Mouse (Mus musculus) ovary, postnatal 36 days (tissue): Measurements from ENCODE around the gene Sco2.

Experiments
- DNase-seq: peaks from one replicate; pipeline ENCODE4 v3.0.0; 2022; ENCODE audit warnings: low spot score, mixed read lengths

Gene Sco2

GRCm38 (mm10) chr15:89373027-89373761 lies 452 bp downstream of the Sco2 start:
- peak; percentile 83 for DNase-seq

- DNase-seq, result no peak
Measured at GRCm38 (mm10) chr15:89372536-89372935, 1.1 kb downstream of the Sco2 start.

GRCm38 (mm10) chr15:89372068-89372467 lies 1.6 kb downstream of the Sco2 start:
- DNase-seq, result no peak

- no peak for DNase-seq
Measured at GRCm38 (mm10) chr15:89365141-89365551, 8.5 kb downstream of the Sco2 start.

- DNase-seq, result no peak
Measured at GRCm38 (mm10) chr15:89363051-89363450, 10.6 kb downstream of the Sco2 start.

GRCm38 (mm10) chr15:89358784-89359183 lies 14.9 kb downstream of the Sco2 start:
- no peak for DNase-seq

GRCm38 (mm10) chr15:89356372-89356771 lies 17.3 kb downstream of the Sco2 start:
- peak; percentile 69 for DNase-seq

GRCm38 (mm10) chr15:89355241-89356187 lies 18.1 kb downstream of the Sco2 start, which contains the start of the genes Lmf2 and Ncaph2:
Gene Lmf2, minus strand, starts transcription at chr15:89355659.
Gene Ncaph2, plus strand, starts transcription at chr15:89355719.
- peak; percentile 93 for DNase-seq

GRCm38 (mm10) chr15:89354455-89354854 lies 19.2 kb downstream of the Sco2 start:
- DNase-seq, result no peak

GRCm38 (mm10) chr15:89353837-89354236 lies 19.8 kb downstream of the Sco2 start:
- DNase-seq, result no peak

- no peak for DNase-seq
Measured at GRCm38 (mm10) chr15:89352795-89353194, 20.9 kb downstream of the Sco2 start.

GRCm38 (mm10) chr15:89352054-89352453 lies 21.6 kb downstream of the Sco2 start:
- DNase-seq, result no peak

GRCm38 (mm10) chr15:89351302-89351701 lies 22.3 kb downstream of the Sco2 start:
- DNase-seq, result no peak

- DNase-seq, result no peak
Measured at GRCm38 (mm10) chr15:89350447-89350846, 23.2 kb downstream of the Sco2 start.

GRCm38 (mm10) chr15:89343325-89343724 lies 30.3 kb downstream of the Sco2 start:
- no peak for DNase-seq

- DNase-seq, result no peak
Measured at GRCm38 (mm10) chr15:89341678-89342077, 32.0 kb downstream of the Sco2 start.

GRCm38 (mm10) chr15:89340136-89340535 lies 33.5 kb downstream of the Sco2 start:
- no peak for DNase-seq

- DNase-seq, result no peak
Measured at GRCm38 (mm10) chr15:89339696-89340095, 34.0 kb downstream of the Sco2 start.

- DNase-seq, result no peak
Measured at GRCm38 (mm10) chr15:89336422-89336821, 37.2 kb downstream of the Sco2 start.

GRCm38 (mm10) chr15:89334774-89335537 lies 38.7 kb downstream of the Sco2 start:
- DNase-seq, result no peak

GRCm38 (mm10) chr15:89334271-89334670 lies 39.4 kb downstream of the Sco2 start, which contains the start of gene Miox:
Gene Miox, plus strand, starts transcription at chr15:89334398.
- no peak for DNase-seq

- DNase-seq, result no peak
Measured at GRCm38 (mm10) chr15:89326441-89326840, 47.2 kb downstream of the Sco2 start.
